Mouse (Mus musculus): ENCODE data around the gene Srpr.

DNA sequence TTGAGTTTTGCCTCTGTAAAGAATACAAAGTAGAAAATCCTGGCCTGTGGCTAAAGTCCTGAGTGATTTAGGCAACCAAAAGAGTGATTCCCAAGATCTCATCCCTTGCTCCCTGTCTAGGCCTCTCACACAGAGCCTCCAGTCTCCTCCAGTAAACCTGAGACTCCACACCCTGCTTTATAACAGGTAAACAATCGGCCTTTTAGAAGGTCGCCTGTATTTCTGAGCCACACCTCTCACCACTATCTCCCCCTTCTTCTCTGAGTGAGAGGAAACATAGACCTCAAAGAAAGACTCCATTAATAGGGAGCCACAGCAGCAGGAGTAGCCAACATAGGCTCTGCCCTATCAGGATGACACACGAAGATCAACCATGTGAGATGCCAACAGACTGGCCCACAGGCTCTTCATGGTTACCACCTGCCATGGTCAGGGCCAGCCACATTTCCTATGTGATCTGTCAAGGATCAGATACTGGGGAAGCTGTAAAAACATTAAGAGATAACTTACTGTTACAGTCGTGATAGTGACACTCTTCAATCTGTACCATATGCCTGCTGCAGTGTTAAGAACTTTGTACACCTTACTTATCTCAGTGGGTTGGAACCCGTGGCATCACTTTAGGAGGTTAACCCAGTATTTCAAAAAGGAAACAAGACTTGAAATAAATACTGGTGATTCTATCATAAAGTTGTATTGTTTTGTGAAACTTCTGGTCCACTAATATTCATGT is 35.7 kb upstream of the Srpr start:
- TF ChIP-seq GATA1 (IDR thresholded peaks at IDR 0.05; ENCODE audit: low read depth, low read length) (no peak), POLR2A (IDR thresholded peaks at IDR 0.05; ENCODE audit: control insufficient read depth in 1 of 2, insufficient read depth in 1 of 2, low read depth in 1 of 2, low read length in 2 of 2, poor library complexity in 1 of 2) (no peak), ZNF384 (IDR thresholded peaks at IDR 0.05; ENCODE audit: low read depth, low read length) (no peak), CTCF (IDR thresholded peaks at IDR 0.05 in 2 of 3, conservative IDR thresholded peaks at IDR 0.05 in 1 of 3; ENCODE audit: control insufficient read depth in 1 of 3, insufficient read depth in 1 of 3, low read depth in 2 of 3, low read length in 3 of 3, poor library complexity in 1 of 3, severe bottlenecking in 1 of 3) (no peak), E2F4 (IDR thresholded peaks at IDR 0.05; ENCODE audit: borderline replicate concordance, low read depth, low read length) (no peak), TAL1 (IDR thresholded peaks at IDR 0.05; ENCODE audit: low read length) (peak; percentile 17; the same call in 1 of the 2 replicates), NELFE (IDR thresholded peaks at IDR 0.05; ENCODE audit: low read depth, low read length) (no peak), SIN3A (IDR thresholded peaks at IDR 0.05; ENCODE audit: low read length) (no peak), MAZ (IDR thresholded peaks at IDR 0.05; ENCODE audit: low read depth, low read length) (no peak), USF2 (IDR thresholded peaks at IDR 0.05; ENCODE audit: borderline replicate concordance in 1 of 2, insufficient read depth in 1 of 2, low read depth in 1 of 2, low read length in 2 of 2) (no peak), ZC3H11A (IDR thresholded peaks at IDR 0.05; ENCODE audit: low read depth, low read length) (no peak), CHD1 (IDR thresholded peaks at IDR 0.05; ENCODE audit: low read depth, low read length) (no peak)

All from MEL (cell line).